Mouse (Mus musculus) layer of hippocampus, postnatal 36 days (tissue): ENCODE results near the gene Tagap1. TPM values are rescaled to one million over a fixed set of nuclear protein-coding genes. Genes with fewer than 3 reads are reported as not detected.
"Not testable (repeated sequence)": the region's sequence is repeated elsewhere in the genome, so short reads cannot be mapped to it uniquely, and the experiment has no call there.

Source experiments
- DNase-seq, 2 experiments: peaks; one replicate each; pipeline ENCODE4 v3.0.0; 2022
- total RNA-seq, 2 experiments: library from RNA; stranded (reverse); gene quantifications; 2 replicates each; pipeline ENCODE4 v1.2.3; 2021

Gene Tagap1
- total RNA-seq: 10 to 100 TPM; 24.8 to 24.9 TPM

DNA sequence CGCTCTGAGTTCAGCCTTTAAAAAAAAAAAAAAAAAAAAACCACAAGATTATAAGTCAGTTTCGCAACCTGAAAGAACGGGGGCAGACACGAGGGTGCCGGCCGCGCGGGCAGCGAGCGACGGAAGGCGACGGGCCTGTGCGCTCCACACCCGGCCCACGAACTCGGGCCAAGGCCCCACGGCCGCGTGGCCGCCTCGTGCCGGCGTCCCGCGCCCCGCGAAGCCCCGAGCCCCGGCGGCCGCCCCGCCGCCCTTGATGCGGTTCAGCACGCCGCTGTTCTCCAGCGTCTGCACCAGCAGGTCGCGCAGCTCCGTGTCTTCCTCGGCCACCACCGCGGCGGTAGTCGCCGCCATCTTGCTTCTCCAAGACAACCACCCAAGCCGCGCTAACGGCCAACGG is at the start of gene Tagap1:
Tagap1 (minus strand) TSS at position 381 of the 400 bp plus-strand sequence.
- DNase-seq: peak; percentile 42 to 56

DNA sequence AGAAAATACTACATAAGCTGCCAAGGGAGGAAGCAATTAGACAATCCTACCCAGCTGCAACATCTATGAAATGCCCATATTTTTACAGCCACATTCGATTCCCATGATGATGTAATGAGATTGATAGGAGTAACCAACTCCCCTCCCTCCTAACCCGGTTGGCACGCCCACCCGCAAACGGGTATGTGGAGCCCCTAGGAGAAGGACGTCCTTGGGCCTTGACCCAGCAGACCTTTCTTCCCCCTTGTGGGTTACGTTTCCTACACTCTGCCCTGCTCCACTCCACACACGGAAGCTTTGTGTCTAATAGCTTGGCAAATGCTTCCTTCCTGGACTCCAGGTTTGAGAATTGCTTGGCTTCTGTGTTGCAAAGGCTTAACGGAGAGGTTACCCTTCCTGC is 48.9 kb upstream of the Tagap1 start:
- DNase-seq: not testable (repeated sequence)

DNA sequence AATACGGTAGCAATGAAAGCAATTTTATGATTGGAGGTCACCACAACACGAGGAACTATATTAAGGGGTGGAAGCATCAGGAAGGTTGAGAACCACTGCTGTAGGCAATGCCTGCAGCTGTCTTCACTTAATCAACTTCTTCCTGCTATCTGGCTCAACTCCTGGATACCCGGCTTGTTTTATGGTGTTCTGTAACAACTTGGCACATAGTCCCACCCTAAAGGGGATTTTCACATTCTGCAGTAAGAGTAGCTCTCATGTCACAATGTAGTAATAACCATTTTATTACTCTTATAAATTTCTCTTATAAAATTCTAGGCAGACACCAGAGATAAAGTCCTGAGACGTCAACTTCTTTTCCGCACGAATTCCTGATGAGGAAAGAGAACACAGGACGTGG is 48.5 kb upstream of the Tagap1 start:
- DNase-seq: not testable (repeated sequence)

DNA sequence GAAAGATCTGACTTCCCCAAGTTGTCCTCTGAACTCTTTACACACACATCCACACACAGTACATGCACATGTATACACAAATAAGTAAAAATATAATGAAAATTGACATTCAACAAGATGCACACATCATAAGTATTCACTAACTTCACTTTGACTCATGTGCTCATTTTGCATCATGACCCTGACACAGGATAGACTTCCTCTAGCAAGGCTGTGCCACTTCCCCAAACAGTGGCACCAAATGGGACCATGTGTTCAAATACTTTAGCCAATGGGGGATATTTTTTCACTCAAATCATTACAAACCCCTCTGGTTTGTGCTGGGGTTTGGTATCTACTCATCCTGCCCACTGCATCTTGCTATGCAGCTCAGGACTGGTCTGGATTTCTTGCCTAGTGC is 47.9 kb upstream of the Tagap1 start:
- not testable (repeated sequence) for DNase-seq

DNA sequence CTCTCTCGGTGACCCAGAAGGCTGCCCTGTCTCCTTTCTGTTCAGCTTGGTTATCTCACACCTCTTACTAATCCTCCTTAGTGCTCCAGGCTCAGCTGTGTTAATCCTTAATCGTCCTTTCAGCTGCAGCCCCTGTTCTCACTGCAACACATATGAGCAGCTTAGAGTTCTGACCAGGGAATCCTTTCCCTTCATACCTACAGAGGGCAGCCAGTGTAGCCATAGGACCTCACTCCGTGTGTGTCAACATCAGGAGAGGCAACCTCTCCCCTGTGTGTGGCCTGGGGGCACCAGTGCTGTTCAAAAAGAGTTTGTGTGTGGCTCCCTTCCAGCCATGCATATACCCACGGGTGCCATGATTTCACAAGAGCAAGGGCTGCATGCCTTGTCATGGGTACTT is 44.7 kb upstream of the Tagap1 start:
- DNase-seq: not testable (repeated sequence)

DNA sequence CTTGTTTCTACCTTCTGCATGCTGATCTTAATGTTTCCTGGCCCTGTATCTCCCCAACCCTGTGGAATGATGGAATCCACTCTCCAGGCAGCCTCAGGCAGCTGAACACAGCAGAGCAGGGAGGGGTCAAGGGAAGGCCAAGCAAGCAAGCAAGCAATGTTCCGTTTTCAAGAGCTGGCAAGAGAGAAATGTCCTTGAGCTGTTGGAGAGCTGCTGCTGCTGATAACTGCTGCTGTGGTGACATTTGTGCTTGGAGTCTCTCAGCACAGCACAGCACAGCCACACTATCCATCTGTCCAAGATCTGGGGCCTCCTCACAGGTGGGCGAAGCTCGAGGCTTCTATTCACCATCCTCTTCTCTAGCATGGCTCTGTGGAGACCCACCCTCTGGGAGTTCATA is 42.4 kb upstream of the Tagap1 start:
- DNase-seq: not testable (repeated sequence)

DNA sequence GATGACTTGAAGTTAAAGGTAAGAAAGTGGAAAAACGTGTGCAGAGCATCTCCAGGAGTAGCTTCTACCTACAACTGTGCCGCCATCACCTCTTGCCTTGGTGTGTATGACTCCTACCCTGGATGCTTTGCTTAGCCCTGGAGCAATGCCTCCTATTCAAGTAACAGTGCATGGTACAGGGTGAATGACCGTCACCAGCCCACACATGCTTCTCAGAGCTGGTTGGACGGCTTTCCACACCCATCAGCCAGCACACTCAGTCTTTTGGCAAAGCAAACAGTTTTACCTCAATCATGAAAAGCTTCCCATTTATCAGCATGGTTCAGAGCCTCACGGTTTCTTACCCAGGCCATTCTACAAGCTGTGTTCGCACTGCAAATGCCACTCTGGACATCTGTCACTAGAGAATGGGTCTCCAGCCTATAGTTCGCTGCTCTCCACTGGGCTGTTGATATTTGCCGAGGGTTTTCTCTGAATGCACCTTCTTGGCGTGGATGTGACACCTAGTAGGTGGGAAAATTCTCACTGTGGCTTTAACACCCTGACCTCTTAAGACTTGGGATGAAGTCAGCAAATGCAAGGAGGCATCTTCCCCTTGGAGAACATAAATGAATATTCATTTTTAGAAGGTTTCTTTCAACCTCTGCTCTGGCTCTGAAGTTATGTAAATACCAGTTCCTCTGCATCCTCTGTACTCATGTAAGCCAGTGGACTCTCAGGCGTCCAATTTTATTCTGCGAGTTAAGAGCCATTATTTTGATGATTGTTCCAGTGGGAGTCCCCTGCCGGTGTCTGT is 41.0 kb upstream of the Tagap1 start:
- not testable (repeated sequence) for DNase-seq

DNA sequence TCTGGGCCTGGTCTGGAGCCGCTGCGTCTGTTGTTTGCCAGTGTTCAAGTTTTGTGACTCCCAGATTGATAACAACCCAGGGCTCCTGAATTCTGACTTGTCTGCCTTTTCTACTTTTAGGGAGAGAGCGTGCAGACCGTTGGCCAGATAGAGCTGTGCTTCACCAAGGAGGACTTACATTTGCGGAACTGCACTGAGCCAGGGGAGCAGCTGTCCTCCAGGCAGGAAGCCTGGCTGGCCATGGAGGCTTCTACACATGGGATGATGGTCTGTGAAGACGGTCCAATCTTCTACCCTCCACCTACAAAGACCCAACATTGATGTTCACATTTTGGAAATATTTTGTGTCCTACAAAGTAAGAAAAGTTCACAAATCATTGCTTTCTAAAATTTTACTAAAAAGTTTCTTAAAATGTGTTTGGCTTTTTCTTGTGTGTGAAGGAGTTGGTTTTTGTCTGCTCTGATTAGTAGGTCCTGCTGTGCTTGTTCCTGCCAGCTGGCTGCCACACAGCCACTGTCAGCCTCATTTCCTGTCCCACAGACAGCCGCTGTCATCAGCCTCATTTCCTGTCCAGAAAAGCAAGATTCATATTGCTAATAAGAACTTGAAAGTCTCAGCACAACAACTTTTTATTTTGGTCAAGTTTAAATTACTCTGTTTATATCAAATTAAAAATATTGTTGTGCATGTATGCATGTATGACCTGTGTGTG is 37.0 kb upstream of the Tagap1 start:
- not testable (repeated sequence) for DNase-seq

DNA sequence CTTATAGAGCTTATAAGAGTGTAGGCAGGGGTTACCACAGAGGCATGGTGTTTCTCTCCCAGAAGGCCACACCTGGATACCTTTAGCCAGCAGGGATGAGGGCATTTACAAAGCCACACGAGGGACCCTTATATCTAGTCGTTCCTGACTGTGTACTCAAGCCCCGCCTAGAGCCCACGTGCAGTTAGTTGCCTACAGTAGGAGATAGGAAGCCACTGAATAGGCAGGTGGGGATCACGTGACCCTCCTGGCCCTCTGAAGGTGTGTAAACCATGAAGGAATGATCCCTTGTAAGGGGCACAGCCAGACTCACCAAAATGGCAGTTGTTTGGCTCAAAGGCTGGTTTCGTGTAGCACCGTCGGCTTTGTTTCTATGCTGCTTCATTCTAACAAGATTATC is 35.9 kb upstream of the Tagap1 start:
- DNase-seq: not testable (repeated sequence)

DNA sequence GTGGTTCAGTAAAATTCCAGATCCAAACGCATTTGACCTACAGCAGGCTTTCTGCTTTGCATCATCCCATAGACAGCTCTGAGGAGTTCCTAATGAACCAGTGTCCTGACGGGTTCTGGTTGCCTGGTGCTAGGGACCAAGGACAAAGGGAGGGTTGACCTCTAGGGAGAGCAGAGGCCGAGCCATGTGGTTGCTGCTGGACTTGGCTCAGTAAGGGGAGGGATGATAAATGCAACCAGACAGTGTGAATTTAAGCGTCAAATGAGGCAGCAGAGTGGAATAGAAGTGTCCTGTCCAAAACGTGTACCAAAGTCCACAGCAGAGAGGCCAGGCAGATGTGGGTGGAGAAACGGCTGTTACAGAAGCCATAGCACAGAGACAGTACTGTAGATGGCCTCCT is 34.5 kb upstream of the Tagap1 start:
- DNase-seq: not testable (repeated sequence)

DNA sequence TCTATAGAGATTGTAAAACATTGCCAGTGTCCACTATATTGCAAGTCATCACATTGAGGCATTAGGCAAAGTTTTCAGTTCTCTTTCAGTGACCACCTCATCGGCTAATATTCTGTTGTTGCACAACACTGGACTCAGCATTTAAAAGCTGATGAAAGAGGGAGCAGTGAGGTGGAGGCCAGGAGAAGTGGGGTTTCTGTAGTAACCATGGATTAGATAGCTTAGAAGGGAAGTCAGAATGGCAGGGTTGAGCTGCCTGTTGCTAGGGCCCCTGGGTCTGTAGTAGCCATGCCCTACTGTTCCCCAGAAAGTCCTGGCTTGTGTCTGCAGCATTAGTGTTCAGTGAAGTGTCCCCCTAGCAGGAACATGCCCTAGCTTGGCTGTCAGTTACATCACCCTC is 25.2 kb upstream of the Tagap1 start:
- DNase-seq: not testable (repeated sequence)

DNA sequence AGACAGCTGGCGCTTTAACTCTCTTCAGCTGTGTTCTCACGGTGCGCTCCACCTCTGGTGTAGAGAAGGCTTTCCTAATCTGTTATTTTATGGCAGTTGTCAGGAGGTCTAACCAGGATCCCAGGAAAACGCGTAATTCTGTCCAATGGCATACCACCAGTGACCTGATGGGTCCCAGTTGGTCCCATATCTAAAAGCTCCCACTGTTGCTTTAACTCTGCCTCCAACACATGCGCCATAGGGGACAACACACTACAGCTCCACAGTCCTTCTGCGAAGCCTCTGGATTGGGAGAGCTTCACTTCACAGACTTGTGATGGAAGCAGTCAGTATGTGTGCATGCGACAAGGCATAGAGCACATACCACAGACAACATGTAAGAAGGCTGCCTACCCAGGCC is 19.2 kb upstream of the Tagap1 start:
- not testable (repeated sequence) for DNase-seq

DNA sequence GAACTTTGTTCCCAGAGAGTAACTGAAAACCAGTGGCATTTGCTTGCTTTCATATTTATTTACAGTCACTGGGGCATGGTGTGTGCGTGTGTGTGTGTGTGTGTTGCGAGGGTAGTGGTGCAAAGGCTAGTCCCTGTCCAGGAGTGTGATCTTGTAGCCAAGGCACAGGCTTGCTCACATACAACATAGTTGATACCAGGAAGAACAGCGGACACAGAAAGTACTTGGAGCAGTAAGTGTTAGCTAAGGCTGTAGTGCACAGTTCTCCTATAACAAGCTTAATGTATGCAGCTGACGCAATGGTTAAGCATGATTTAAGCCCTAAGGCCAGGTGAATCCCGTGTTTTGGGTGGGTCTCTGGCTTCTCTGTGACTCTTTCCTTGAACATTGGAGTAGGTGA is 18.4 kb upstream of the Tagap1 start:
- DNase-seq: not testable (repeated sequence)

DNA sequence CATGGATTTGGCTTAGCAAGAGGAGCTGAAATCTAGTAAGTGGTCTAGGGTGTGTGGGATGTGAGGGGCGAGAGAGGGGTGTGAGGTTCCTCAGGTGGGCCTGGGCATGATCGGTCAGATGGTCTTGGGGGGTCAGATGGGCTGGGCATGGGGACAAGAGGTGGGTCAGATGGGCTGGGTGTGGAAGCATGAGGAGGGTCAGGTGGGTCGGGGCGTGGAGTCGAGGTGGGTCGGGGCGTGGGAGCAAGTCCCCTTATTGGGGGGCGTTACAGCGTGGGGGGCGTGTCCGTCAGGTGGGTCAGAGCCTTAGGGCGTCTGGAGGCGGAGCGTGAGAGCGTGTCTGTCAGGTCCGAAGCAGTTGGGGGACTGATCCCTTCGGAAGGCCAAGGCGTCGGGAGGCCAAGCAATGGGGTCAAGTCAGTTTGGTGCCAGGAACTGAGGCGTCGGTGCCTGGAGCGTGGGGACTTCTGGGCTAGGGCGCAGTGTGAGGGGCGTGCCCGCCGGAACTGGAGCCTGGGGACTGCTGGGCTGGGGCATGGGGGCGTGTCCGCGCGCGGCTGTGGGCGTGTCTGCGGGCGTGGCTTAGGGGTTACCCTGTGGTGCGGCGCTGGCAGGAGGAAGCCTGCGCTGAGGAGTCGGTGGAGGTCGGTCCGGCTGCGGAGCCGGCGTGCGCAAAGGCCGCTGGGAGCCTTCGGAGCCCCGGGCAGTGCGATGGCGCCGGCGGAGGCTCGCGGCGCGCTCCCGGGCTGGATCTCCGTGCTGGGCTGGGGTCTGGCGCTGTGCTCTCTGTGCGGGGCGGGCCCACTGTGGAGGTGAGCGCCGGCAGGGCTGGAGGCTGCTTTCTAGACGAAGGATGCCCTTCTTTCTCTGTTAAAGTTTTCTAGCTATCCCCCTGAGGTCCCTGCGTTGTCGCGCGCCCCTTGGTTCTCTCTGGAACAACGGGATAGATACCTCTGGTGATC is 17.6 kb upstream of the Tagap1 start, which contains the start of gene Gm49721:
Gm49721 (plus strand) TSS at position 618 of the 962 bp plus-strand sequence.
- peak; percentile 61 to 72 for DNase-seq

DNA sequence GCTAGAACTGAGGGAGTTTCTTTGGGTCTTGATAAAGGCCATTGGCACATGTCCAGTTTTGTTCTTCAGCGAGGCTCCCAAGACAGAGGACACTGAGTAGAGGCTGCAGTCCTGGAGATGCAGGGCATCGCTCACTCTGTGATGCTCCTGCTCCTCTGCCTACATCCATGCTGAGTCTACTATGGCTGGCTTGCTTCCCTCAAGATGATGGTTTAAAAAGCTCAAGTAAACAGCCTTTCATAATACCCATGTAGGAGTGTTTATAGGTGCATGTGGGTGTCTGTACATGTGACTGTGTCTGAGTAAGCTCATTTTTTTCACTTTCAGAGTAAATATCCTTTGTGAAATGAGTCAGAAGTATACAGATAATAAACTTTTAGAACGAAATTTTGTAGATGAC is 14.0 kb upstream of the Tagap1 start:
- not testable (repeated sequence) for DNase-seq

DNA sequence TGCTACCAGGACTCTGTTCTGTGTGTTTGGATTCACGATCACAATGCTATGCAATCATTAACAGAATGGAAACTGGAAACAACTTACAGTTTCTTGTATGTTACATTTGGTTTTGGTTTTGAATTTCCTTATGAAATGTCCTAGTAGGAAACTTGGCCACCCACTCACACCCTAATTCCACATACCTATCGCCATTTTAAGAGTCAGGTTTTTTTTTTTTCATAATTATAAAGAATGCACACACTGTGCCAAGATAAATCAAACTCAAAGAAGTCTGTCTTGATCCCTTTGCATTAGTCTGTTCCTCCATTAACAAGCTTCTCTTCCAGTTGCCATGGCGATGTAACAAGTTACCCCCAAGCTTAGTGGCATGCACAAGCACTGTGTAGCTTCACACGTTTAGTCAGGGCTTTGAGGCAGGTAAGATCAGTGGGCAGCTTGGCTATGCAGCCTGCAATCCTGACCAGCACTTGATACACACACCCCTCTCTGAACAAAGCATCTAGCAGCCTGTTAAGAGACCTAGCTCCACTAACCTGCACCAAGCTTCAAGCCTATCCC is 12.0 kb upstream of the Tagap1 start:
- DNase-seq: not testable (repeated sequence)

DNA sequence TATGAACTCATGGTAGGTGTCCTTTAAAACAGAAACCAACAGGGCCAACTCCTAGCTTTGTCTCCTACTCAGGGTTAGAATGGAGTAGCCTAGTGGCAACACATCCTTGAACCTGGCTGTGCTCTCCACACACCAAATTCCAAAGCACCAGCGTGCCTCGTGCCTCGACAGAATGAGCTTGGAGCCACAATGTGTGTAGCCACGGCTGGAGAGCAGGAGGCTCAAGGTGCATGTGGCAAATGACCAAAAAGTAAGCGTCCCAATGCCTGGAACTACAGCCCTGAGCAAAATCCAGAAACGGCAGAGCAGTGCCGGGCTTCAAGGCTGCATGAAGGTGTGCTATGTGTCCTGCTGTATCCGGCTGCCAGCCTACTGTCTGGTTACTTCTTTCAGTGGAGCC is 10.3 kb upstream of the Tagap1 start:
- not testable (repeated sequence) for DNase-seq

DNA sequence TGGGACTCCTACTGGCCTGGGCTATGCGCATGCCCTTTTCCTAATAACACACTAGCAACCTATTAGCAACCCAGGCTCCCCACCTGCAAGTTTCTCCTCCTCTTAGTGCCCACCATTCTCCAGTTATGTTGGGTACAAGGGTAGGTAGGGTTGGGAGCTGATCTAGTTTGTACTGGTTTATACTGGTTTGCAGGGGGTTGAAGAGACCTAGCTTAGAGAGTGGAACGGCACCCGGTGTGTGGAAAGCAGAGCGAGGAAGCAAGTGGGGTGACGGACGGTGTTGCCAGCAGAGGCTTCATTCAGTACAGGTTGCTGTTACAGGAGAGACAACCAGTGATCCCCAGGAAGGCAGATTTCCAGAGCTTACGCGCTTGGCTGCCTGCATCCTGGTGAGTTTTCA is 9.4 kb upstream of the Tagap1 start, which contains the start of gene Rnaset2b:
Rnaset2b (plus strand) TSS at position 301 of the 400 bp plus-strand sequence.
- DNase-seq: not testable (repeated sequence)

DNA sequence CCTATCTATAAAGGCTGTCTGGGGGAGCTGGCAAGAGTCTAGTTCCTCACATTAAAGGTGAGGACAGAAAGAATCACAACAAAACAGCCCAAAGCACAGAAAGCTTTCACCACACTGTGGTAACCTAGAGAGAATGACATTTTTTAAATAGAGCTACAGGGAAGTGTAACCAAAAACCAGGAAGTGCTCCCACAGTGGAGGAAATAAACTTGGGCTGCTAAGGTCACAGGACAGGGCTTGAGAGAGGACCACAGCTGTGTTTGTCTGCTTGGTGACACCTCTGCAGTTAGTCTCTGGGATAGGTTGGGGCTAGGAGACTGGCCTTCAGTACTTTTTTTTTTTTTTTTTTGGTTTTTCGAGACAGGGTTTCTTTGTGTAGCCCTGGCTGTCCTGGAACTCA is 6.7 kb upstream of the Tagap1 start:
- DNase-seq: not testable (repeated sequence)

DNA sequence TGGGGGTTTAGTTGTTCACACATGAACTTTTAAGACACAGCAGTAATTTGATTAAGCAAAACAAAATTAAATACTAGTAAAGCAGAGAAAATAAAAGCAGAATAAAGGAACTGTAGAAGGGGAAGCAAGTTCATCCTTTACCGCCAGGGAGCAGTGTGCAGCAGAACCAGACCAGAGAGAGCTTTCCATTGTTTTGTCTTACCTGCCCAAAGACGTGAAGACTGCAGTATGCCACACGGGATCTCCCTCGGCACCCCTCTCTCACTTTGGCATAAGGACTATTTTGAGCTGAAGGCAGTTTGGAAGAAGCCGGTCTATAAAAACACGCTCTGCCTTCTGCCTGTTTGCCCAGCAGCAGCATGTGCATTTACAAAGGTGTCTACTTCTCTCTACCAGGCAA is 4.4 kb upstream of the Tagap1 start:
- DNase-seq: peak in 1 of 2 experiments; percentile 24

DNA sequence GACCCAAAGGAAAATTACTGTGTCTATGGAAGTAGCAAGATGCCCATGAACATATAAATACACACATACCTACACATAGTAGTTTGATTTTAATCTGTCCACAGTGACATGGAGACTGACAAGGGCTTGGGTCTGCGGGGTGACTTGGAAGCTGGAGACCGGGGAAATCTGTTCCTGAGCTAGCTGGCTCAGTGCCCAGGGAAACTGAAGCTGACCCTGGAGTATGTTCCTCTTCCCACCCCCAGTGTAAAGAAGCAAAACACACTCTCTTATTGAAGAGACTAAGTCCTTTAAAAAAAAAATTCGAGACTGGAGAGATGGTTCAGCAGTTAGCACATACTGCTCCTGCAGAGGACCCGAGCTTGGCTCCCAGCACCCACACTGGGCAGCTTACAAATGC is 2.0 kb upstream of the Tagap1 start:
- not testable (repeated sequence) for DNase-seq

DNA sequence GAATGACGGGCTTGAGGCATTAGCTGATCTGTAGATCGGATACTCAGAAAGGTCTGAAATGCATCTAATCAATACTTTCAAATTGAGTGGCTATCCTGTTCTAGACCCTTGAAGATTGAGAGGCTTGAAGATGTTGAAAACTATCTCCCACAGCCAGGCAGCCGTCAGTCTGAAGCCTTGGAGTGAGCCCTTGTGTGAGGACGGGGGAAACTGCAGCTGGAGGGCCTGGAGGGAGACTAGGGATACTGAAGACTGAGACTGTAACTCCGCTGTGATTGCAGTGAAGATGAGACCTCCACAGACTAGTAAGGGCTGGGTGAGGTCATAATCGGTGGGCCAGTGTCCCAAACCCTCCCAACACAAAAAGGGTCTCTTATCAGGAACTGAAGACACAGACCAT is 1.4 kb upstream of the Tagap1 start:
- not testable (repeated sequence) for DNase-seq
